Mouse (Mus musculus) limb, embryonic 11.5 days (tissue): Measurements from ENCODE around the gene Napsa. TPM values are rescaled to one million over a fixed set of nuclear protein-coding genes. Genes with fewer than 3 reads are reported as not detected.

Source experiments
- ATAC-seq: fragments of 200-750 bp; cut with Nextera tagmentation; 2 replicates; pipeline ENCODE4 v1.8.0; 2017; ENCODE audit warnings: low read depth; ENCODE audit not compliant: insufficient number of reproducible peaks, low FRiP score, low TSS enrichment
- DNase-seq: peaks from one replicate; pipeline ENCODE4 v3.0.0-alpha.2; 2015; ENCODE audit warnings: low spot score
- H3K27ac ChIP-seq: fragments of 300-500 bp; sonication (generic); replicated peaks from 2 replicates; pipeline ENCODE4 v1.5.1; 2014; ENCODE audit warnings: low read depth, mild to moderate bottlenecking, low read length
- H3K27me3 ChIP-seq: fragments of 300-500 bp; sonication (generic); 2 replicates; pipeline ENCODE4 v1.6.1; 2014; ENCODE audit warnings: mild to moderate bottlenecking, low read length, mixed read lengths; ENCODE audit not compliant: control insufficient read depth, insufficient read depth
- H3K36me3 ChIP-seq: fragments of 300-500 bp; sonication (generic); 2 replicates; pipeline ENCODE4 v1.6.1; 2014; ENCODE audit warnings: mild to moderate bottlenecking, low read length, moderate library complexity, mixed read lengths; ENCODE audit not compliant: control insufficient read depth, insufficient read depth
- H3K4me1 ChIP-seq: fragments of 300-500 bp; sonication (generic); 2 replicates; pipeline ENCODE4 v1.6.1; 2014; ENCODE audit warnings: low read length, mixed read lengths; ENCODE audit not compliant: control insufficient read depth, insufficient read depth
- H3K4me2 ChIP-seq: fragments of 300-500 bp; sonication (generic); 2 replicates; pipeline ENCODE4 v1.6.1; 2014; ENCODE audit warnings: low read depth, mild to moderate bottlenecking, moderate library complexity; ENCODE audit not compliant: severe bottlenecking
- H3K4me3 ChIP-seq: fragments of 300-500 bp; sonication (generic); 2 replicates; pipeline ENCODE4 v1.5.1; 2014; ENCODE audit warnings: low read depth, low read length
- H3K9ac ChIP-seq: fragments of 300-500 bp; sonication (generic); 2 replicates; pipeline ENCODE4 v1.6.1; 2014; ENCODE audit warnings: mild to moderate bottlenecking, low read length
- H3K9me3 ChIP-seq: fragments of 300-500 bp; sonication (generic); 2 replicates; pipeline ENCODE4 v1.6.1; 2016; ENCODE audit warnings: low read length; ENCODE audit not compliant: control insufficient read depth
- WGBS: fragments of 180-500 bp; shearing (Covaris S2); extraction: QIAGEN DNeasy Blood & Tissue Kit; methylation state at CpG from one replicate; pipeline ENCODE4 v1.1.7; 2014; 5-methylcytosine and 5-hydroxymethylcytosine counted together
- polyA plus RNA-seq: library from polyadenylated mRNA; unstranded; fragments of >200 nt; fragmentation: Nextera tagmentation; extraction: Ambion mirVana; gene quantifications from 2 replicates; pipeline ENCODE4 v1.2.1, GENCODE M21; 2014

The Napsa gene
- polyA plus RNA-seq, 1 experiment from 2014 or later, result 0.61 TPM

DNA sequence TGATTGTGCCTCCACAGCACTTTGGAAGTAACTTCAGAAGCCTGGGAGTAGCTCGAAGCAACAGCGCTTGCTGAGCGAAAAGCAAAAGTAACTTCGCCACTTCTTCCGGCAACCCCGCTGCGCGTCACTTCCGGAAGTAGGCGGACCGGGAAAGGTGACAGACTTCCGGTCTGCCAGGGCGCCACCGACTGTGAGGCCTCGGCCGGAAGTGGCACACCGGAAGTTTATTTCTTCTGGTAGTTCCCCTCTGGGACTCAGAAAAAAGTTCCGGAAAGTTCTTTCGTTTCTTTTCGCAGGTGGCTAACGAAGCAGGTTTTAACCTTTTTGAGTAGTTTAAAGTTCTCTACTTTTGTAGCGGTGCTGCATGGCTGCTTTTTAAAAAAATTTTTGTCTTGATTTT lies 18.4 kb upstream of the Napsa start, which contains the start of gene Nr1h2:
Gene Nr1h2, minus strand, starts transcription at position 126 of the 400 bp plus-strand sequence.
- Histone ChIP-seq H3K4me1 (peaks cover 3% of the 10 kb centered on the region; the same call in 1 of the 2 replicates), H3K9ac (peak within 1 kb of the TSS; percentile 66), H3K27ac (peak within 1 kb of the TSS; percentile 79), H3K27me3 (no peaks in the 10 kb centered on the region), H3K4me3 (peak within 1 kb of the TSS; percentile 85), H3K4me2 (peak within 1 kb of the TSS; percentile 68), H3K9me3 (no peaks in the 10 kb centered on the region), H3K36me3 (peaks cover 21% of the 10 kb centered on the region)
- WGBS, result under 1% methylated on average over 22 of the region's 22 CpGs
- peak; percentile 75 for ATAC-seq
- DNase-seq, result peak; percentile 98

DNA sequence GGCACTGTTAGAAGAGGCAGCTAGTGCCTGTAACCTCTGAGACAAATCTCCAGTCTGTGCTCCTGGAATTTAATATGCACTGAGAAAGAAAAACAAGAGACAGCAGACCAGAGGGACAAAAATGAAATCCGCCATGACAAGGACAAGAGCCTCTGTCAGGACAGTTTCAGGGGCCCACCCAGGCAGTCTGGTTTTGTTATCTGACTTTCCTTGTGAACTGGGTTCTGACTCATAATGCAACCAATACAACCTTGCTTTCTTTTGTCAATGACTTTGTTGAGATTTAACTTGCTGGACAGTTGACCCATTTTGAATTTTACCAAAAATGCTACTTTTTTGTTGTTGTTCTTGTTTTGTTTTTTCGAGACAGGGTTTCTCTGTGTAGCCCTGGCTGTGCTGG lies 14.6 kb upstream of the Napsa start:
- Histone ChIP-seq H3K4me1 (peaks cover 3% of the 10 kb centered on the region; the same call in 1 of the 2 replicates), H3K9me3 (no peaks in the 10 kb centered on the region), H3K9ac (no peak overlapping the region), H3K36me3 (no peaks in the 10 kb centered on the region), H3K27ac (no peak overlapping the region), H3K4me3 (no peak overlapping the region), H3K27me3 (no peaks in the 10 kb centered on the region), H3K4me2 (no peak overlapping the region)
- 69% methylated on average over 2 of the region's 2 CpGs for WGBS
- ATAC-seq (no peak), DNase-seq (no peak)

DNA sequence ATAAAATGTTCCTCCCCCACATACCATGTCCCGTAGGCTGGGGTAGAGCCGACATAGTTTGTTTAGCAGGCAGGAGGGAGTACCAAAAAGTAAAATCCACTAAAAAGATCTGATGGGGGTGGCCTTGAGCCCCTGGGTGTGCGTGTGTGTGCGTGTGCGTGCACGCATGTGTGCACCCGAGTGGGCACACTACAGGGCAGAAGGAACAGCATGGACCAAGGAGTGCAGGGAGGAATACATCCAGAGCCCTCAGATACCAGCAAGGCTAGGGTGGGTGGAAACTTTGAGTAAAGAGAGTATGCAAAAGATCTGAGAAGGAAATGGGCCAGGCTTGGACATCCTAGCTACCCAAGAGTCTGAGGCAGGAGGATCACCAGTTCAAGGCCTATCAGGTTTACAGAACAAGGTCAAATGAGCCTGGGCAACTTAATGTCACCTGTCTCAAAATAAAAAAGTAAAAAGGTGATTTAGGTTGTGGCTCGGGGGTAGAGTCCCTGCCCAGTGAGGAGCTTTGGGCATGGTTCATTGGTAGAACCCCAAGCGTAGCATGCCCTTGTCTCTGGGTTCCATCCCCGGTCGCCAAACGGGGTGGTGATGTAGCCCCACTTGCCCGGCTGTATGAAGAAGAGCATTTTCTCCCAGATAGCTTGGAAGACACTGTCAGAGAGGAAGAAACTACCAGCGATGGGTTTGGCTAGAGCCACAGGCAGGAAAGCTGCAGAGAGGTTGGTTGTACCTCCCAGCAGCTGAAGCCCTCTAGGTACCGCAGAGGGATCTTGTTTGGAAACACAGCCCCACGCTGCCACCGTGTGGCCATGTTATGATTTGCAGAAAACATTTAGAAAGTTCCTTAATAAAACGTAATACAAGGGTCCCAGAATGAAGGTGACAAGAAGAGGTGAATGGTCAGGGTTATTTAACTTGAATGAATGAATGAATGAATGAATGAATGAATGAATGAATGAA lies 11.5 kb upstream of the Napsa start:
- Histone ChIP-seq H3K27ac (no peak overlapping the region), H3K27me3 (no peaks in the 10 kb centered on the region), H3K4me1 (no peaks in the 10 kb centered on the region), H3K9ac (no peak overlapping the region), H3K4me3 (no peak overlapping the region), H3K9me3 (no peaks in the 10 kb centered on the region), H3K4me2 (no peak overlapping the region), H3K36me3 (no peaks in the 10 kb centered on the region)
- DNase-seq, result peak; percentile 88
- WGBS, result 55% methylated on average over 18 of the region's 18 CpGs
- ATAC-seq, result 0 out of 2 replicates have a peak, but pooled peaks have one; percentile 31

DNA sequence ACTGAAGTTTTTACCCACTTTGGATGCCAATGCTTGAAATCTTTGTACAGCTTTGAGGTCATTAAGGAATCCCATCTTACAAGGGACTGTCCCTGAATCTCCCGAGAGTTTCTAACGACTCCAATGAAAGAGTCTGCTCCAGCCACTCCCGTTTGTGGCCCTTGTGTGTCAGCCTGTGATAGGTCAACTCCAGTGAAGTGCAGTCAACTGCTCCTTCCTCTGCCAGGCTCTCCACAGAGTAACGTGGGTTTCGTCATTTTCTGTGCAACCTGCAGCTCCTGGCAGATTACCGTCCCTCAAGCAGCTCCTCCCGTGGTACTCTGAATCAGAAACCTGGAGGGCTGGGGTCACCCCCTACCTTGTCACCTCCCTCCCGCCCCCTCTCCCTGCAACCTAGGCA lies 8.9 kb upstream of the Napsa start:
- no peak for ATAC-seq
- no peak overlapping the region for H3K27ac ChIP-seq
- WGBS, result 50% methylated on average over 8 of the region's 8 CpGs
- no peaks in the 10 kb centered on the region for H3K9me3 ChIP-seq
- no peak overlapping the region for H3K4me2 ChIP-seq
- no peaks in the 10 kb centered on the region for H3K4me1 ChIP-seq
- H3K36me3 ChIP-seq, result no peaks in the 10 kb centered on the region
- no peak for DNase-seq
- no peaks in the 10 kb centered on the region for H3K27me3 ChIP-seq
- H3K4me3 ChIP-seq, result no peak overlapping the region
- H3K9ac ChIP-seq, result no peak overlapping the region

DNA sequence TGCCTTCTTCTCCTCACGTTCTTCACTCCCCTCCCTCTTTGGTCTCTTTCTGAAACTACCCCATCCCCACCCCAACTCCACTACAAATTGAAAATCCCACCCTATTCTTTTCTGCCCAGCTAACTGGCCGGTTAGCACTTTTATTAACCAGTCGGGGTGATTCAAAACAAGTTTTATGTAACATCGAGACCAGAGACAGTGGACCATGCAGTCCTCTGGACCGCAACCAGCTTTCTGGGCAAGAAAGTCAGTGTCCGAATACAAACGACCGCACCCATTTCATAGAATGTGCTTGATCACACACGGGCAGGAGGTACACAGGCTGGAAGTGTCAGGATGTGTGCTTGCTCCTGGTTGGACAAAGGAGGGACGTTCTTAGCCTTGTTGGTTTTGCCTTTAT lies 7.7 kb upstream of the Napsa start:
- no peak for ATAC-seq
- no peak overlapping the region for H3K9ac ChIP-seq

DNA sequence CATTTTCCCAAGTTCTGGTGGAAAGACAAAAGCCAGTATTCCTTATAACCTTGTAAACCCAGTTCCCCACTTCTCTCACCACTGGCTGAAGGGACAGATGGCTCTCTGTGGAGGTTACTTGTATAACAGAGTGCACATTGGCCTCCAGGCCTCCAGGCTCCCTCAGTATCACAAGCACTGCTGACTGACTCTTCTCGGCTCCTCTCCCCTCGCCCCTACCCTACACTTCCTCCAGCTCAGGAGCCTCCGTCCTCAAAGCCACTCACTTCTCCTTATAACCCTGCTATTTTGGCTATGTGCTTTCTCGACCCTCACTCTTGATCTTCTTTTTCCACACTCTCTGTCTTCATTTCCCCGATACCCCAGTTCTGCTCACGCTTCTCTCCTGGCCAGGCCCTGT lies 6.8 kb upstream of the Napsa start:
- Histone ChIP-seq H3K36me3 (no peaks in the 10 kb centered on the region), H3K4me3 (no peak overlapping the region), H3K27me3 (no peaks in the 10 kb centered on the region), H3K27ac (no peak overlapping the region), H3K4me2 (no peak overlapping the region), H3K9ac (no peak overlapping the region), H3K9me3 (no peaks in the 10 kb centered on the region), H3K4me1 (no peaks in the 10 kb centered on the region)
- DNase-seq (no peak), ATAC-seq (no peak)
- WGBS, result 72% methylated on average over 6 of the region's 6 CpGs

More for the DNA sequence above, 7.7 kb upstream of the Napsa start:
- Histone ChIP-seq H3K9me3 (no peaks in the 10 kb centered on the region), H3K4me2 (no peak overlapping the region), H3K36me3 (no peaks in the 10 kb centered on the region), H3K27me3 (no peaks in the 10 kb centered on the region), H3K4me1 (no peaks in the 10 kb centered on the region), H3K4me3 (no peak overlapping the region), H3K27ac (no peak overlapping the region)
- WGBS, result 85% methylated on average over 10 of the region's 10 CpGs
- no peak for DNase-seq

DNA sequence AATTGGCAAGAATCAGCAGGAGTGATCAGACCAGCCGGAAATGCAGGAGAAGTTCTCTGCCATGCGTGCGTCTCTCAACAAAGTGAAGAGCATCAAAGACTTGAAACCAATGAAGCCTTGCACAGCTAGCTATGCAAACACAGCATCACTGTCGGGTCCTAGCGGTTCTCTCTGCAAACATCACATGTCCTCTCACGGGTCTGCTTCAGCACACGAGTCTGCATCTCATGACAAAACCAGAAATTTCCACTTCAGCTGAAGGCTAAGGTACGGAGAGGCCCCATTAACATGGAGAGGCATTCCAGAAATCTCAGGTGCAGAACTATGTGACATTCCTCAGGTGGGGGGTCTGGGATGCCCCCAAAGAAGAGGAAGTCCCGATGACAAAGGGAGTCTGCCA lies 3.4 kb upstream of the Napsa start:
- ATAC-seq, result no peak
- Histone ChIP-seq H3K4me1 (no peaks in the 10 kb centered on the region), H3K36me3 (no peaks in the 10 kb centered on the region), H3K4me2 (no peak overlapping the region), H3K27ac (no peak overlapping the region), H3K27me3 (no peaks in the 10 kb centered on the region), H3K9ac (no peak overlapping the region), H3K4me3 (no peak overlapping the region), H3K9me3 (no peaks in the 10 kb centered on the region)
- 76% methylated on average over 9 of the region's 9 CpGs for WGBS
- DNase-seq, result no peak

DNA sequence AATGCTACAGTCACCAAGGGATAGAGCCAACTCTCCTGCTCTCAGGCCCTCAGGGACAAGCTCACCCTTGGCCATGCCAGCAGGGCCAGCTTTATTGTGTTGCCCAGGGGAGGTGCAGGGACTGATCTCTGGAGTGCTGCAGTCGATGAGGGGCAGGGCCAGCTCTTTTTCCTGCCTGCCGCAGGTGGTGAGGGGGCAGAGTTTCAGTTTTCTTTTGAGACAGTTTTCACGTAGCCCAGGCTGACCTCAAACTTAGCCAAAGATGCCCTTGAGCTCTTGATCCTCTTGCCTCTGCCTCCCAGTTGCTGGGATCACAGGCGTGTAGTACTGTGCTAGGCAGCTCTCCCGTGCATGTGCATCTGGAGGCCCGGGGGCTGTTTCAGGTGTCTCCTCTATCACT lies 1.2 kb upstream of the Napsa start:
- DNase-seq, result no peak
- ATAC-seq, result no peak
- Histone ChIP-seq H3K27ac (no peak overlapping the region), H3K36me3 (no peaks in the 10 kb centered on the region), H3K9me3 (no peaks in the 10 kb centered on the region), H3K27me3 (no peaks in the 10 kb centered on the region), H3K4me1 (no peaks in the 10 kb centered on the region), H3K4me2 (no peak overlapping the region), H3K4me3 (no peak overlapping the region), H3K9ac (no peak overlapping the region)
- 83% methylated on average over 6 of the region's 6 CpGs for WGBS
